Mouse (Mus musculus) heart, postnatal 0 days (tissue): ENCODE measurements at regions not wholly inside any gene's neighbourhood (a gene's known extent, or its start where the extent isn't known, plus 50 kb on each side); places are given as distances from the start of the nearest gene placed in this dataset.

ENCODE experiments used
- CTCF ChIP-seq: IDR thresholded peaks from 2 replicates; pipeline ENCODE4 v1.5.1; 2016; ENCODE audit warnings: antibody characterized with exemption, control low read depth, low read depth
- EP300 ChIP-seq: IDR thresholded peaks from 2 replicates; pipeline ENCODE4 v1.6.1; 2016; ENCODE audit warnings: antibody characterized with exemption, low read depth

GRCm38 (mm10) chr12:68833914-68834313, 325.1 kb downstream of the Rps29 start:
- TF ChIP-seq CTCF = no peak
- TF ChIP-seq EP300 = no peak
